Mouse (Mus musculus): Measurements from ENCODE around the gene Glod4.

The Glod4 gene

GRCm38 (mm10) chr11:76148055-76149008 lies 95.2 kb downstream of the Glod4 start:
- DNase-seq (ENCODE audit: low read depth, low spot score), result no peak

GRCm38 (mm10) chr11:76146187-76147010 lies 97.1 kb downstream of the Glod4 start:
- DNase-seq (ENCODE audit: low read depth, low spot score), result no peak

GRCm38 (mm10) chr11:76145169-76145568 lies 98.4 kb downstream of the Glod4 start:
- DNase-seq (ENCODE audit: low read depth, low spot score), result no peak

GRCm38 (mm10) chr11:76144386-76144785 lies 99.1 kb downstream of the Glod4 start:
- DNase-seq (ENCODE audit: low read depth, low spot score), result no peak

- no peak for DNase-seq (ENCODE audit: low read depth, low spot score)
Measured at GRCm38 (mm10) chr11:76137996-76138395, 105.5 kb downstream of the Glod4 start.

- DNase-seq (ENCODE audit: low read depth, low spot score), result no peak
Measured at GRCm38 (mm10) chr11:76135641-76136437, 107.7 kb downstream of the Glod4 start.

GRCm38 (mm10) chr11:76130859-76131258 lies 112.7 kb downstream of the Glod4 start:
- DNase-seq (ENCODE audit: low read depth, low spot score), result no peak

GRCm38 (mm10) chr11:76125386-76125785 lies 118.1 kb downstream of the Glod4 start:
- DNase-seq (ENCODE audit: low read depth, low spot score), result no peak

GRCm38 (mm10) chr11:76123517-76123916 lies 120.0 kb downstream of the Glod4 start:
- no peak for DNase-seq (ENCODE audit: low read depth, low spot score)

- DNase-seq (ENCODE audit: low read depth, low spot score), result no peak
Measured at GRCm38 (mm10) chr11:76122571-76122970, 121.0 kb downstream of the Glod4 start.

- no peak for DNase-seq (ENCODE audit: low read depth, low spot score)
Measured at GRCm38 (mm10) chr11:76121086-76121485, 122.4 kb downstream of the Glod4 start.

- peak; percentile 9 for DNase-seq (ENCODE audit: low read depth, low spot score)
Measured at GRCm38 (mm10) chr11:76120407-76120901, 123.1 kb downstream of the Glod4 start.

- DNase-seq (ENCODE audit: low read depth, low spot score), result no peak
Measured at GRCm38 (mm10) chr11:76110416-76110815, 133.1 kb downstream of the Glod4 start.

- DNase-seq (ENCODE audit: low read depth, low spot score), result no peak
Measured at GRCm38 (mm10) chr11:76106551-76107496, 136.7 kb downstream of the Glod4 start.

GRCm38 (mm10) chr11:76101154-76101553 lies 142.4 kb downstream of the Glod4 start:
- DNase-seq (ENCODE audit: low read depth, low spot score), result no peak

GRCm38 (mm10) chr11:76099193-76099975 lies 144.1 kb downstream of the Glod4 start:
- no peak for DNase-seq (ENCODE audit: low read depth, low spot score)

- peak; percentile 16 for DNase-seq (ENCODE audit: low read depth, low spot score)
Measured at GRCm38 (mm10) chr11:76093610-76094009, 149.9 kb downstream of the Glod4 start.

- no peak for DNase-seq (ENCODE audit: low read depth, low spot score)
Measured at GRCm38 (mm10) chr11:76089776-76090175, 153.7 kb downstream of the Glod4 start.

GRCm38 (mm10) chr11:76088506-76088905 lies 155.0 kb downstream of the Glod4 start:
- no peak for DNase-seq (ENCODE audit: low read depth, low spot score)
